Mouse (Mus musculus) ovary, adult 2 months (tissue): ENCODE measurements around the gene Coq6. TPM values are rescaled to one million over a fixed set of nuclear protein-coding genes. Genes with fewer than 3 reads are reported as not detected.

Experiments used
- polyA plus RNA-seq: library from polyadenylated mRNA; depleted of rRNA; stranded (reverse); fragments of >200 nt; gene quantifications from 2 replicates; pipeline ENCODE4 v1.2.3, GENCODE M21; 2012; rRNA removed

Coq6 gene
- polyA plus RNA-seq, result 53.8 and 70.6 TPM in 2 replicates

GRCm38 (mm10) chr12:84361555-84362489 is at the start of gene Coq6, which contains the start of gene Fam161b:
Coq6 (plus strand) TSS chr12:84361657.
Fam161b (minus strand) TSS chr12:84361833.

GRCm38 (mm10) chr12:84316721-84317621 is 44.5 kb upstream of the Coq6 start, which contains the start of gene Zfp410:
Zfp410 (plus strand) TSS chr12:84316852.

GRCm38 (mm10) chr12:84408819-84409507 is 47.5 kb downstream of the Coq6 start, which contains the start of the genes Entpd5 and Bbof1:
Entpd5 (minus strand) TSS chr12:84409029.
Bbof1 (plus strand) TSS chr12:84409071.

GRCm38 (mm10) chr12:84416834-84417604 is 55.6 kb downstream of the Coq6 start, which contains the start of gene Rnf113a2:
Rnf113a2 (plus strand) TSS chr12:84417196.

Other genes with a start within 250 kb of the Coq6 start
- 5.1 and 5.3 TPM in 2 replicates for gene Dnal1, start 247.3 kb upstream of the Coq6 start, polyA plus RNA-seq
- gene Pnma1, start 213.2 kb upstream of the Coq6 start, polyA plus RNA-seq, result 0.70 and 0.77 TPM in 2 replicates
- gene Elmsan1, start 142.8 kb upstream of the Coq6 start, polyA plus RNA-seq, result 14.0 and 15.7 TPM in 2 replicates
- 5.3 and 6.0 TPM in 2 replicates for gene Ptgr2, start 76.4 kb upstream of the Coq6 start, polyA plus RNA-seq
- gene Zfp410, start 44.8 kb upstream of the Coq6 start, polyA plus RNA-seq, result 25.1 and 28.1 TPM in 2 replicates
- 1.7 and 1.9 TPM in 2 replicates for gene Fam161b, start 176 bp downstream of the Coq6 start, polyA plus RNA-seq
- gene Entpd5, start 47.4 kb downstream of the Coq6 start, polyA plus RNA-seq, result 4.2 and 5.4 TPM in 2 replicates
- gene Bbof1, start 47.4 kb downstream of the Coq6 start, polyA plus RNA-seq, result 0.24 and 0.33 TPM in 2 replicates
- 2.2 and 3.2 TPM in 2 replicates for gene Rnf113a2, start 55.5 kb downstream of the Coq6 start, polyA plus RNA-seq
- gene Aldh6a1, start 89.3 kb downstream of the Coq6 start, polyA plus RNA-seq, result 11.9 and 14.0 TPM in 2 replicates
- gene Lin52, start 89.8 kb downstream of the Coq6 start, polyA plus RNA-seq, result 6.6 and 8.4 TPM in 2 replicates
- gene Vsx2, start 208.1 kb downstream of the Coq6 start, polyA plus RNA-seq, result 0.28 and 0.44 TPM in 2 replicates